Mouse (Mus musculus): Measurements from ENCODE around the gene Agbl3. TPM values are rescaled to one million over a fixed set of nuclear protein-coding genes. Genes with fewer than 3 reads are reported as not detected.

Gene Agbl3
- 4.4 to 6.2 TPM (median 5.1 TPM) in 4 replicates for total RNA-seq (2023)

GRCm38 (mm10) chr6:34780231-34780942 lies at the start of gene Agbl3:
Gene Agbl3 (plus strand): TSS chr6:34780432.

DNA sequence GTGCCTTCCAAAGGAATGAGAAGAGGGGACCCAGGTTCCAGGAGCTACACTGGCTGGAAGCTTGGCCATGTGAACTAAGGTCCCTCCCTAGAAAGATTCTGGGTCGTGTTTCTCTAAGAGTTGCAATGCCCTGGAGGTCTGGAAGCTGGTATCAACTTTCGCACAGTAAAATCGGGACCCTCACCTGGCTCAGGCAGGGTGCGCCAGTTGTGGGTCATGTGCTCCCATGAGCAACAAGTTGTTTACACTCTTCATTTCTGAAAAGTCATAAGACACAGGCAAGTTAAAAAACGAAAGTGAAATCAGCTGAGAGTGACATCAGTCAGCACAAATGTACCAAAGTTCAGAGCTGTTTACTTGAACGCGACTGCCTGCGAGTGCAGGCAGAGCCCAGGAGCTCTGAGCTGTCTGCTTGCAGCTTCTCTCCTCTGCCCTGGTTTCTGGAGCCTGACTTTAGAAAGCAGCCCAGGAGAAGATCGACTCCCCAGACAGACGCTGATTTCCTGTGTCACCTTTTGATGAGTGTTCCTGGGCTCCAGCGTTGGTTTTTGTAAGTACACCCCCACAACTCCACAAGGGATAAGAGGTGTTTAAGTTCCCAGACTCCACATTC lies 82.7 kb downstream of the Agbl3 start, which contains the start of gene Tmem140:
Gene Tmem140 (plus strand): TSS at position 356 of the 613 bp plus-strand sequence.

GRCm38 (mm10) chr6:34877509-34878321 lies 97.5 kb downstream of the Agbl3 start, which contains the start of gene Cyren:
Gene Cyren (minus strand): TSS chr6:34878060.

Other genes starting within 250 kb of the Agbl3 start
- gene Cald1, start 181.9 kb upstream of the Agbl3 start, total RNA-seq (2023): 0.15 to 1.4 TPM (median 0.48 TPM) in 4 replicates
- gene Tmem140, start 82.7 kb downstream of the Agbl3 start, total RNA-seq (2023): 5.9 to 14.9 TPM (median 13.1 TPM) in 4 replicates
- gene Cyren, start 97.6 kb downstream of the Agbl3 start, total RNA-seq (2023): 10.6 to 15.0 TPM (median 12.1 TPM) in 4 replicates
- 53.7 to 74.7 TPM (median 69.7 TPM) in 4 replicates for gene Wdr91, start 130.4 kb downstream of the Agbl3 start, total RNA-seq (2023)
- gene Stra8, start 139.7 kb downstream of the Agbl3 start, total RNA-seq (2023): not detected in 4 replicates
- 0.27 to 0.69 TPM (median 0.36 TPM) in 3 of 4 replicates, not detected in the other for gene Slc23a4, start 208.0 kb downstream of the Agbl3 start, total RNA-seq (2023)

Data from B cell, adult 62 days (primary cell).